Mouse (Mus musculus) left cerebral cortex, adult 9 months (tissue): ENCODE measurements around the gene Dcst1.
A peak's percentile ranks its signal among the peaks of the same experiment; 100 is the strongest.

Experiments
- DNase-seq, 2 experiments: peaks; one replicate each; pipeline ENCODE4 v3.0.0; 2022; ENCODE audit warnings: low spot score in 2 of 2

Dcst1 gene

GRCm38 (mm10) chr3:89315195-89315929, 49.7 kb downstream of the Dcst1 start:
- peak in 1 of 2 experiments; percentile 79 for DNase-seq

- no peak for DNase-seq
Observed at GRCm38 (mm10) chr3:89314791-89315190, 50.3 kb downstream of the Dcst1 start.

GRCm38 (mm10) chr3:89314340-89314739, 50.7 kb downstream of the Dcst1 start:
- DNase-seq, result no peak

- DNase-seq, result peak in 1 of 2 experiments; percentile 67
Observed at GRCm38 (mm10) chr3:89308089-89308488, 57.0 kb downstream of the Dcst1 start.

- DNase-seq, result no peak
Observed at GRCm38 (mm10) chr3:89305551-89306325, 59.3 kb downstream of the Dcst1 start.

GRCm38 (mm10) chr3:89305105-89305504, 59.9 kb downstream of the Dcst1 start:
- no peak for DNase-seq

GRCm38 (mm10) chr3:89304440-89304839, 60.6 kb downstream of the Dcst1 start:
- no peak for DNase-seq

GRCm38 (mm10) chr3:89300514-89300913, 64.5 kb downstream of the Dcst1 start:
- no peak for DNase-seq
